Mouse (Mus musculus) embryonic facial prominence, embryonic 14.5 days (tissue): ENCODE measurements around the gene Ubtd1. TPM values are rescaled to one million over a fixed set of nuclear protein-coding genes. Genes with fewer than 3 reads are reported as not detected.

Source experiments
- ATAC-seq: fragments of 200-750 bp; cut with Nextera tagmentation; 2 replicates; pipeline ENCODE4 v1.8.0; 2017; ENCODE audit warnings: low read depth, moderate number of reproducible peaks, moderate TSS enrichment
- DNase-seq: peaks from one replicate; pipeline ENCODE4 v3.0.0-alpha.2; 2015; ENCODE audit warnings: low spot score
- H3K27ac ChIP-seq: fragments of 300-500 bp; sonication (generic); replicated peaks from 2 replicates; pipeline ENCODE4 v1.5.1; 2014; ENCODE audit warnings: low read depth, mild to moderate bottlenecking, low read length, moderate library complexity
- H3K27me3 ChIP-seq: fragments of 300-500 bp; sonication (generic); replicated peaks from 2 replicates; pipeline ENCODE4 v1.6.1; 2014; ENCODE audit warnings: low read length; ENCODE audit not compliant: control insufficient read depth, insufficient read depth
- H3K36me3 ChIP-seq: fragments of 300-500 bp; sonication (generic); 2 replicates; pipeline ENCODE4 v1.6.1; 2014; ENCODE audit warnings: low read length, mixed read lengths; ENCODE audit not compliant: control insufficient read depth, insufficient read depth
- H3K4me1 ChIP-seq: fragments of 300-500 bp; sonication (generic); 2 replicates; pipeline ENCODE4 v1.6.1; 2014; ENCODE audit warnings: antibody characterized with exemption, low read length; ENCODE audit not compliant: control insufficient read depth, insufficient read depth
- H3K4me2 ChIP-seq: fragments of 300-500 bp; sonication (generic); 2 replicates; pipeline ENCODE4 v1.6.1; 2014; ENCODE audit warnings: low read depth, mild to moderate bottlenecking, low read length, moderate library complexity, mixed read lengths
- H3K4me3 ChIP-seq: fragments of 300-500 bp; sonication (generic); 2 replicates; pipeline ENCODE4 v1.5.1; 2014; ENCODE audit warnings: low read depth, mild to moderate bottlenecking, low read length
- H3K9ac ChIP-seq: fragments of 300-500 bp; sonication (generic); 2 replicates; pipeline ENCODE4 v1.6.1; 2014; ENCODE audit warnings: low read depth, mild to moderate bottlenecking, low read length, moderate library complexity, mixed read lengths
- H3K9me3 ChIP-seq: fragments of 300-500 bp; sonication (generic); 2 replicates; pipeline ENCODE4 v1.6.1; 2016; ENCODE audit warnings: low read length; ENCODE audit not compliant: control insufficient read depth
- WGBS: fragments of 180-500 bp; shearing (Covaris S2); extraction: QIAGEN DNeasy Blood & Tissue Kit; methylation state at CpG from one replicate; pipeline ENCODE4 v1.1.7; 2014; 5-methylcytosine and 5-hydroxymethylcytosine counted together
- polyA plus RNA-seq: library from polyadenylated mRNA; unstranded; fragments of >200 nt; fragmentation: Nextera tagmentation; extraction: Ambion mirVana; gene quantifications from 2 replicates; pipeline ENCODE4 v1.2.1, GENCODE M21; 2014

The Ubtd1 gene
- polyA plus RNA-seq, 1 experiment from 2014 or later: 20.8 TPM

GRCm38 (mm10) chr19:41999688-42000283 lies 18.2 kb downstream of the Ubtd1 start:
- Histone ChIP-seq H3K27ac (peak overlapping the region; percentile 84), H3K27me3 (no peaks in the 10 kb centered on the region), H3K9me3 (no peaks in the 10 kb centered on the region), H3K36me3 (no peaks in the 10 kb centered on the region), H3K9ac (no peak overlapping the region), H3K4me2 (no peak overlapping the region), H3K4me1 (peaks cover 30% of the 10 kb centered on the region), H3K4me3 (no peak overlapping the region)
- no peak for DNase-seq
- WGBS: 77% methylated on average over 4 of the region's 4 CpGs
- no peak for ATAC-seq

DNA sequence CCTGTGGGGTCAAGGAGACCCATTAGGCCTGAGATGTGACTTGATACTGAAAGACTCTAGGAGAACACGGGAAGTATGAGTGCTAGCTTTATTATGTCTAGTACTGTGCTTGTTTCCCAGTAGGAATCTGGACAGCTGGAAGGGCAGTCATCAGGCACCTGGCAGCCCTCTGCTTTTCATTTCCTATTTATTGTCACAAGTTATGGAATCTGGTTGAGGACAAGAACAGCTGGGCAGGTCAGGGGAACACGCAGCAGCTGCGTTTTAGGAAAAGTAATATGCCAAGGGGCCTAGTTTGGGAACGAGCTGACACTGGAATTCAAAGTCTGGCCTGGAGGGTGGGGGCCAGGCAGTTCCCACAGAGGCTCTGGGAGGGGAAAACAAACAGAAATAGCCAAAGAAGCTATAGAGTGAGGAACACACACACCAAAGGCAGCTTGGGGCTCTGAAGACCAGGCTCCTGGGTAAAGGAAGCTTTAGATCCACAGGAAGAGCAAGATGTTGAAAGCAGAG lies 18.9 kb downstream of the Ubtd1 start:
- Histone ChIP-seq H3K27me3 (no peaks in the 10 kb centered on the region), H3K4me3 (no peak overlapping the region), H3K36me3 (no peaks in the 10 kb centered on the region), H3K9me3 (no peaks in the 10 kb centered on the region), H3K4me1 (peaks cover 32% of the 10 kb centered on the region), H3K4me2 (0 out of 2 replicates have a peak overlapping the region, but pooled peaks have one; percentile 6), H3K27ac (peak overlapping the region; percentile 84), H3K9ac (no peak overlapping the region)
- peak; percentile 86 for DNase-seq
- WGBS: 15% methylated on average over 4 of the region's 4 CpGs
- ATAC-seq: peak; percentile 76

GRCm38 (mm10) chr19:42001253-42001980 lies 19.9 kb downstream of the Ubtd1 start:
- no peak overlapping the region for H3K9ac ChIP-seq
- H3K27ac ChIP-seq: peak overlapping the region; percentile 84
- WGBS: 88% methylated on average over 12 of the region's 12 CpGs
- peak overlapping the region; percentile 6; the same call in 1 of the 2 replicates for H3K4me2 ChIP-seq
- no peak overlapping the region for H3K4me3 ChIP-seq
- DNase-seq (no peak), ATAC-seq (no peak)
- no peaks in the 10 kb centered on the region for H3K9me3 ChIP-seq
- peaks cover 38% of the 10 kb centered on the region for H3K4me1 ChIP-seq
- H3K36me3 ChIP-seq: no peaks in the 10 kb centered on the region
- no peaks in the 10 kb centered on the region for H3K27me3 ChIP-seq

GRCm38 (mm10) chr19:42004258-42004657 lies 22.7 kb downstream of the Ubtd1 start:
- Histone ChIP-seq H3K27ac (no peak overlapping the region), H3K9me3 (no peaks in the 10 kb centered on the region), H3K9ac (no peak overlapping the region), H3K27me3 (no peaks in the 10 kb centered on the region), H3K4me1 (peaks cover 43% of the 10 kb centered on the region), H3K36me3 (no peaks in the 10 kb centered on the region), H3K4me3 (no peak overlapping the region), H3K4me2 (no peak overlapping the region)
- no peak for DNase-seq
- no peak for ATAC-seq
- WGBS: 72% methylated on average over 6 of the region's 6 CpGs

DNA sequence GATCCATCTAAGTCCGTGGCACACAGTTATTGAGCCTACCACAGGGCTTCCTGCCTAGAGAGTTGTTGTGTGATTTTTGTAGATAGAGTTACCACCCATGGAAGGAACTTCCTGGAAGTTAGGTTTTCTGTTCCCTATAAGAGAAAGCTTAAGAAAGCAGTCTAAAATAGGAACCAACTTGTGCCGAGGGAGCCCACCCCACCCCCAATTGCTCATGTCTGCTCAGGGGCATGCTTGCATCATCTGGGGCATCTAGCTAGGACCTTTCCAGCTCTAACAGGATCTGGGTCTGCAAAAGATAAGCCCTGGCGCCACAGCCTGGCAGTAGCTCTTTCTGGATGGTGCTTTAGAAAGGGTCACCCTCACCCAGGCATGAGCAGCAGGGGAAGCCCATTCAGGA lies 24.1 kb downstream of the Ubtd1 start:
- no peak overlapping the region for H3K27ac ChIP-seq
- no peak for DNase-seq
- WGBS: 64% methylated on average over 3 of the region's 3 CpGs
- ATAC-seq: no peak
- no peaks in the 10 kb centered on the region for H3K36me3 ChIP-seq
- H3K9me3 ChIP-seq: no peaks in the 10 kb centered on the region
- no peak overlapping the region for H3K9ac ChIP-seq
- no peaks in the 10 kb centered on the region for H3K27me3 ChIP-seq
- H3K4me3 ChIP-seq: no peak overlapping the region
- H3K4me2 ChIP-seq: no peak overlapping the region
- peaks cover 32% of the 10 kb centered on the region for H3K4me1 ChIP-seq

DNA sequence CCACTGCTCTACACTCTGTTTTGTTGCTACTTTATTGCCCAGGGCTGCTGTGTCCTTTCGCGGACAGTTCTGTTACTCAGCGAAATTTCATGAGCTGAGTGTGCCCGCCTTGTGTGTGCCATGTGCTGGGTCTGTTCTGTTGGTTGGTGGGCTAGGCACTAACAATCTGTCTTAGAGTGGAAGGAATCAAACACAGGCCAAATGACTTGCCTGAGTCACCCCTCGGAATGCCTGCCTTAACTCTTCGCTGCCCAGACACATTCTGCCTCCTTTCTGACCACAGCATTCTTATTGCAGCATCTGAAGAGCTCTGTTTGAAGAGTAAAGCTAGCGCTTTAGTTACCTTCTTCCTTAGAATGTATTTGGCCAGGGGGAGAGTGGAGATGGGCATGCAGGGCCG lies 25.0 kb downstream of the Ubtd1 start:
- Histone ChIP-seq H3K4me1 (peaks cover 23% of the 10 kb centered on the region), H3K27me3 (no peaks in the 10 kb centered on the region), H3K9me3 (no peaks in the 10 kb centered on the region), H3K27ac (no peak overlapping the region), H3K9ac (no peak overlapping the region), H3K4me3 (no peak overlapping the region), H3K4me2 (no peak overlapping the region), H3K36me3 (no peaks in the 10 kb centered on the region)
- 64% methylated on average over 8 of the region's 8 CpGs for WGBS
- DNase-seq: no peak
- no peak for ATAC-seq

GRCm38 (mm10) chr19:42008586-42008985 lies 27.0 kb downstream of the Ubtd1 start:
- no peak overlapping the region for H3K4me3 ChIP-seq
- H3K9me3 ChIP-seq: no peaks in the 10 kb centered on the region
- no peak overlapping the region for H3K9ac ChIP-seq
- DNase-seq (no peak), ATAC-seq (no peak)
- no peaks in the 10 kb centered on the region for H3K27me3 ChIP-seq
- WGBS: 36% methylated on average over 3 of the region's 3 CpGs
- H3K4me1 ChIP-seq: peaks cover 23% of the 10 kb centered on the region
- H3K27ac ChIP-seq: no peak overlapping the region
- no peak overlapping the region for H3K4me2 ChIP-seq
- H3K36me3 ChIP-seq: no peaks in the 10 kb centered on the region

GRCm38 (mm10) chr19:42009067-42009466 lies 27.5 kb downstream of the Ubtd1 start:
- H3K9me3 ChIP-seq: no peaks in the 10 kb centered on the region
- H3K36me3 ChIP-seq: no peaks in the 10 kb centered on the region
- no peak overlapping the region for H3K27ac ChIP-seq
- no peak overlapping the region for H3K4me2 ChIP-seq
- H3K4me3 ChIP-seq: no peak overlapping the region
- H3K4me1 ChIP-seq: peaks cover 23% of the 10 kb centered on the region
- no peaks in the 10 kb centered on the region for H3K27me3 ChIP-seq
- no peak for DNase-seq
- ATAC-seq: no peak
- H3K9ac ChIP-seq: no peak overlapping the region
- 32% methylated on average over 7 of the region's 7 CpGs for WGBS
